Mouse (Mus musculus): ENCODE measurements at regions not wholly inside any gene's neighbourhood (a gene's known extent, or its start where the extent isn't known, plus 50 kb on each side); places are given as distances from the start of the nearest gene placed in this dataset.

GRCm38 (mm10) chr3:101690779-101691178 is 86.3 kb upstream of the Atp1a1 start:
- ATAC-seq (replicated peaks; ENCODE audit: low FRiP score): no peak
- H3K27ac ChIP-seq: no peak overlapping the region
- no peak overlapping the region for H3K4me3 ChIP-seq (replicated peaks)
- H3K4me1 ChIP-seq: no peaks in the 10 kb centered on the region
- no peak overlapping the region for H3K4me2 ChIP-seq
- no peak overlapping the region for H3K9ac ChIP-seq
- WGBS: 70% methylated on average over 2 of the region's 2 CpGs
- H3K27me3 ChIP-seq: no peaks in the 10 kb centered on the region
- no peaks in the 10 kb centered on the region for H3K9me3 ChIP-seq (replicated peaks)
- H3K36me3 ChIP-seq: no peaks in the 10 kb centered on the region

- no peak for ATAC-seq (replicated peaks; ENCODE audit: low FRiP score)
- Histone ChIP-seq H3K4me2 (no peak overlapping the region), H3K9ac (no peak overlapping the region), H3K9me3 (replicated peaks) (no peaks in the 10 kb centered on the region), H3K4me1 (no peaks in the 10 kb centered on the region), H3K27ac (no peak overlapping the region), H3K27me3 (no peaks in the 10 kb centered on the region), H3K36me3 (no peaks in the 10 kb centered on the region), H3K4me3 (replicated peaks) (no peak overlapping the region)
- WGBS: 90% methylated on average over 6 of the region's 6 CpGs
Measured at GRCm38 (mm10) chr3:101690222-101690621, 85.7 kb upstream of the Atp1a1 start.

- Histone ChIP-seq H3K36me3 (no peaks in the 10 kb centered on the region), H3K27ac (no peak overlapping the region), H3K4me3 (replicated peaks) (no peak overlapping the region), H3K4me2 (no peak overlapping the region), H3K9me3 (replicated peaks) (no peaks in the 10 kb centered on the region), H3K9ac (no peak overlapping the region), H3K4me1 (peaks cover 5% of the 10 kb centered on the region; the same call in 1 of the 2 replicates), H3K27me3 (no peaks in the 10 kb centered on the region)
- WGBS: 53% methylated on average over 7 of the region's 7 CpGs
- ATAC-seq (replicated peaks; ENCODE audit: low FRiP score): no peak
Measured at GRCm38 (mm10) chr3:101685203-101685602, 80.7 kb upstream of the Atp1a1 start.

- 82% methylated on average over 4 of the region's 4 CpGs for WGBS
- no peaks in the 10 kb centered on the region for H3K9me3 ChIP-seq (replicated peaks)
- no peak overlapping the region for H3K9ac ChIP-seq
- peaks cover 15% of the 10 kb centered on the region; the same call in 1 of the 2 replicates for H3K4me1 ChIP-seq
- H3K4me3 ChIP-seq (replicated peaks): no peak overlapping the region
- ATAC-seq (replicated peaks; ENCODE audit: low FRiP score): no peak
- H3K27me3 ChIP-seq: no peaks in the 10 kb centered on the region
- no peak overlapping the region for H3K27ac ChIP-seq
- no peaks in the 10 kb centered on the region for H3K36me3 ChIP-seq
- H3K4me2 ChIP-seq: no peak overlapping the region
Measured at GRCm38 (mm10) chr3:101672943-101673342, 68.5 kb upstream of the Atp1a1 start.

GRCm38 (mm10) chr3:101670561-101671001 is 66.1 kb upstream of the Atp1a1 start:
- WGBS: 48% methylated on average over 8 of the region's 8 CpGs
- peak; percentile 73 for ATAC-seq (replicated peaks; ENCODE audit: low FRiP score)
- no peaks in the 10 kb centered on the region for H3K36me3 ChIP-seq
- H3K9me3 ChIP-seq (replicated peaks): no peaks in the 10 kb centered on the region
- no peak overlapping the region for H3K4me3 ChIP-seq (replicated peaks)
- no peak overlapping the region for H3K9ac ChIP-seq
- H3K4me2 ChIP-seq: no peak overlapping the region
- no peaks in the 10 kb centered on the region for H3K27me3 ChIP-seq
- peaks cover 17% of the 10 kb centered on the region; the same call in 1 of the 2 replicates for H3K4me1 ChIP-seq
- peak overlapping the region; percentile 45 for H3K27ac ChIP-seq

- Histone ChIP-seq H3K9ac (no peak overlapping the region), H3K4me2 (no peak overlapping the region), H3K4me3 (replicated peaks) (no peak overlapping the region), H3K36me3 (no peaks in the 10 kb centered on the region), H3K9me3 (replicated peaks) (no peaks in the 10 kb centered on the region), H3K27ac (0 out of 2 replicates have a peak overlapping the region, but pooled peaks have one; percentile 45), H3K4me1 (peaks cover 17% of the 10 kb centered on the region; the same call in 1 of the 2 replicates), H3K27me3 (no peaks in the 10 kb centered on the region)
- no peak for ATAC-seq (replicated peaks; ENCODE audit: low FRiP score)
- WGBS: 80% methylated on average over 3 of the region's 3 CpGs
Measured at GRCm38 (mm10) chr3:101669743-101670142, 65.3 kb upstream of the Atp1a1 start.

- Histone ChIP-seq H3K4me1 (peaks cover 17% of the 10 kb centered on the region; the same call in 1 of the 2 replicates), H3K27ac (peak overlapping the region; percentile 91), H3K36me3 (no peaks in the 10 kb centered on the region), H3K9ac (no peak overlapping the region), H3K4me3 (replicated peaks) (no peak overlapping the region), H3K4me2 (peak overlapping the region; percentile 28; the same call in 1 of the 2 replicates), H3K27me3 (no peaks in the 10 kb centered on the region), H3K9me3 (replicated peaks) (no peaks in the 10 kb centered on the region)
- WGBS: 80% methylated on average over 10 of the region's 10 CpGs
- ATAC-seq (replicated peaks; ENCODE audit: low FRiP score): 0 out of 2 replicates have a peak, but pooled peaks have one; percentile 23
Measured at GRCm38 (mm10) chr3:101667767-101668387, 63.4 kb upstream of the Atp1a1 start.

- peak; percentile 88 for ATAC-seq (replicated peaks; ENCODE audit: low FRiP score)
- H3K4me2 ChIP-seq: 0 out of 2 replicates have a peak overlapping the region, but pooled peaks have one; percentile 28
- H3K9ac ChIP-seq: no peak overlapping the region
Measured at GRCm38 (mm10) chr3:101667186-101667585, 62.7 kb upstream of the Atp1a1 start.

GRCm38 (mm10) chr3:101666583-101666982 is 62.1 kb upstream of the Atp1a1 start:
- no peak for ATAC-seq (replicated peaks; ENCODE audit: low FRiP score)
- no peaks in the 10 kb centered on the region for H3K9me3 ChIP-seq (replicated peaks)
- no peaks in the 10 kb centered on the region for H3K36me3 ChIP-seq
- H3K4me2 ChIP-seq: no peak overlapping the region
- H3K4me1 ChIP-seq: peaks cover 18% of the 10 kb centered on the region; the same call in 1 of the 2 replicates
- 86% methylated on average over 8 of the region's 8 CpGs for WGBS
- H3K27ac ChIP-seq: peak overlapping the region; percentile 91
- H3K4me3 ChIP-seq (replicated peaks): no peak overlapping the region
- H3K9ac ChIP-seq: no peak overlapping the region
- H3K27me3 ChIP-seq: no peaks in the 10 kb centered on the region

More at GRCm38 (mm10) chr3:101667186-101667585, 62.7 kb upstream of the Atp1a1 start:
- Histone ChIP-seq H3K27ac (peak overlapping the region; percentile 91), H3K9me3 (replicated peaks) (no peaks in the 10 kb centered on the region), H3K4me3 (replicated peaks) (no peak overlapping the region), H3K36me3 (no peaks in the 10 kb centered on the region), H3K4me1 (peaks cover 17% of the 10 kb centered on the region; the same call in 1 of the 2 replicates), H3K27me3 (no peaks in the 10 kb centered on the region)
- WGBS: 32% methylated on average over 4 of the region's 4 CpGs

- no peak overlapping the region for H3K4me3 ChIP-seq (replicated peaks)
Measured at GRCm38 (mm10) chr3:101661184-101661992, 56.9 kb upstream of the Atp1a1 start.

GRCm38 (mm10) chr3:101660635-101661034 is 56.2 kb upstream of the Atp1a1 start:
- Histone ChIP-seq H3K9me3 (replicated peaks) (no peaks in the 10 kb centered on the region), H3K4me2 (no peak overlapping the region), H3K27ac (peak overlapping the region; percentile 62), H3K36me3 (no peaks in the 10 kb centered on the region), H3K9ac (no peak overlapping the region), H3K4me3 (replicated peaks) (no peak overlapping the region), H3K4me1 (peaks cover 18% of the 10 kb centered on the region), H3K27me3 (no peaks in the 10 kb centered on the region)
- 0 out of 2 replicates have a peak, but pooled peaks have one; percentile 36 for ATAC-seq (replicated peaks; ENCODE audit: low FRiP score)
- 17% methylated on average over 6 of the region's 6 CpGs for whole genome bisulfite sequencing

More at GRCm38 (mm10) chr3:101661184-101661992, 56.9 kb upstream of the Atp1a1 start:
- H3K27ac ChIP-seq: peak overlapping the region; percentile 62
- peak; percentile 74; the same call in 1 of the 2 replicates for ATAC-seq (replicated peaks; ENCODE audit: low FRiP score)
- no peaks in the 10 kb centered on the region for H3K27me3 ChIP-seq
- no peak overlapping the region for H3K4me2 ChIP-seq
- H3K36me3 ChIP-seq: no peaks in the 10 kb centered on the region
- H3K9me3 ChIP-seq (replicated peaks): no peaks in the 10 kb centered on the region
- H3K4me1 ChIP-seq: peaks cover 18% of the 10 kb centered on the region
- no peak overlapping the region for H3K9ac ChIP-seq
- 36% methylated on average over 9 of the region's 9 CpGs for WGBS

- Histone ChIP-seq H3K9ac (no peak overlapping the region), H3K27me3 (no peaks in the 10 kb centered on the region), H3K9me3 (replicated peaks) (no peaks in the 10 kb centered on the region), H3K4me2 (no peak overlapping the region), H3K36me3 (no peaks in the 10 kb centered on the region), H3K27ac (no peak overlapping the region), H3K4me3 (replicated peaks) (no peak overlapping the region), H3K4me1 (peaks cover 18% of the 10 kb centered on the region)
- ATAC-seq (replicated peaks; ENCODE audit: low FRiP score): no peak
- WGBS: 83% methylated on average over 4 of the region's 4 CpGs
Measured at GRCm38 (mm10) chr3:101660176-101660575, 55.7 kb upstream of the Atp1a1 start.

Measured in kidney, embryonic 15.5 days (tissue).